Mouse (Mus musculus) heart, adult 2 months (tissue): Measurements from ENCODE around the gene Ppp1r12b. TPM values are rescaled to one million over a fixed set of nuclear protein-coding genes. Genes with fewer than 3 reads are reported as not detected.

ENCODE experiments used
- DNase-seq, 2 experiments: peaks; one replicate each; pipeline ENCODE4 v3.0.0; 2021
- H3K27ac ChIP-seq: fragments of 200-600 bp; 2 replicates; pipeline ENCODE4 v1.8.1; 2022
- H3K27me3 ChIP-seq: fragments of 200-500 bp; 2 replicates; pipeline ENCODE4 v1.6.1; 2012; ENCODE audit warnings: mild to moderate bottlenecking, low read length, inconsistent platforms, mixed read lengths; ENCODE audit not compliant: control insufficient read depth, insufficient read depth
- H3K36me3 ChIP-seq: fragments of 200-500 bp; 2 replicates; pipeline ENCODE4 v1.6.1; 2012; ENCODE audit warnings: low read length, inconsistent platforms; ENCODE audit not compliant: control insufficient read depth, insufficient read depth
- H3K4me1 ChIP-seq: fragments of 200-500 bp; 2 replicates; pipeline ENCODE4 v1.6.1; 2011; ENCODE audit warnings: low read length; ENCODE audit not compliant: control insufficient read depth, insufficient read depth
- H3K4me3 ChIP-seq: fragments of 200-600 bp; 2 replicates; pipeline ENCODE4 v1.8.1; 2022
- H3K79me2 ChIP-seq: fragments of 200-500 bp; replicated peaks from 2 replicates; pipeline ENCODE4 v1.6.1; 2012; ENCODE audit warnings: mild to moderate bottlenecking, inconsistent platforms, low read length, moderate library complexity, mixed read lengths; ENCODE audit not compliant: control insufficient read depth, insufficient read depth
- H3K9ac ChIP-seq: fragments of 200-500 bp; 2 replicates; pipeline ENCODE4 v1.6.1; 2012; ENCODE audit warnings: low read depth, mild to moderate bottlenecking, control low read depth, inconsistent platforms, low read length, mixed read lengths
- CTCF ChIP-seq: fragments of 200-600 bp; IDR thresholded peaks from 2 replicates; pipeline ENCODE4 v1.8.1; 2022; ENCODE audit warnings: antibody characterized with exemption, mild to moderate bottlenecking, moderate library complexity
- EP300 ChIP-seq: fragments of 200-500 bp; IDR thresholded peaks from 2 replicates; pipeline ENCODE4 v1.6.1; 2011; ENCODE audit warnings: low read depth, low read length, control low read depth; ENCODE audit not compliant: insufficient read depth
- POLR2A ChIP-seq: fragments of 200-500 bp; IDR thresholded peaks from 2 replicates; pipeline ENCODE4 v1.6.1; 2011; ENCODE audit warnings: mild to moderate bottlenecking, low read depth, low read length, control low read depth; ENCODE audit not compliant: insufficient read depth
- WGBS: fragments of 180-500 bp; shearing (Covaris S2); methylation state at CpG from one replicate; pipeline ENCODE4 v1.1.7; 2018; 5-methylcytosine and 5-hydroxymethylcytosine counted together
- intact Hi-C: fragments of 180-260 bp; cut with DNase I; formaldehyde crosslinking; loops from one replicate; pipeline ENCODE4 v1.15.1; 2025
- polyA plus RNA-seq: library from polyadenylated mRNA; depleted of rRNA; stranded (reverse); fragments of >200 nt; gene quantifications from 2 replicates; pipeline ENCODE4 v1.2.3, GENCODE M21; 2012
- total RNA-seq, 2 experiments: library from RNA; stranded (reverse); gene quantifications; 2 replicates each; pipeline ENCODE4 v1.2.3; 2021

Gene Ppp1r12b
- total and polyA plus RNA-seq, 3 experiments: 55.4 to 161 (median 150) TPM

- no peaks in the 10 kb centered on the region for H3K27me3 ChIP-seq
- no peaks in the 10 kb centered on the region for H3K79me2 ChIP-seq
- intact Hi-C loops: no loop called here
- no peak for TF ChIP-seq CTCF
- no peak for TF ChIP-seq POLR2A
- TF ChIP-seq EP300: no peak
- 65% methylated on average over 7 of the region's 7 CpGs for WGBS
- peaks cover 16% of the 10 kb centered on the region for H3K36me3 ChIP-seq
- peaks cover 6% of the 10 kb centered on the region; the same call in 1 of the 2 replicates for H3K4me1 ChIP-seq
- no peak overlapping the region for H3K4me3 ChIP-seq
- no peak overlapping the region; the same call in 1 of the 2 replicates for H3K9ac ChIP-seq
- peak overlapping the region; percentile 55 for H3K27ac ChIP-seq
- no peak for DNase-seq
These were observed 131.9 kb downstream of the Ppp1r12b start for GRCm38 (mm10) chr1:134823842-134824241.

- DNase-seq: peak; percentile 35 to 64
- Histone ChIP-seq H3K4me1 (peaks cover 6% of the 10 kb centered on the region; the same call in 1 of the 2 replicates), H3K36me3 (peaks cover 16% of the 10 kb centered on the region), H3K27me3 (no peaks in the 10 kb centered on the region), H3K9ac (no peak overlapping the region), H3K27ac (peak overlapping the region; percentile 55), H3K79me2 (no peaks in the 10 kb centered on the region), H3K4me3 (no peak overlapping the region)
- TF ChIP-seq POLR2A: 0 out of 2 replicates have a peak, but pooled peaks have one; percentile 10
- TF ChIP-seq EP300: 0 out of 2 replicates have a peak, but pooled peaks have one; percentile 48
- peak; percentile 29 for TF ChIP-seq CTCF
- WGBS: 45% methylated on average over 8 of the region's 8 CpGs
- intact Hi-C loops: no loop called here
These were observed 132.4 kb downstream of the Ppp1r12b start for GRCm38 (mm10) chr1:134823323-134823722.

- WGBS: 83% methylated on average over 3 of the region's 3 CpGs
- intact Hi-C loops: no loop called here
- peaks cover 7% of the 10 kb centered on the region; the same call in 1 of the 2 replicates for H3K4me1 ChIP-seq
These were observed 134.9 kb downstream of the Ppp1r12b start for GRCm38 (mm10) chr1:134820882-134821281.

GRCm38 (mm10) chr1:134819196-134819595, 136.5 kb downstream of the Ppp1r12b start:
- 77% methylated on average over 11 of the region's 11 CpGs for WGBS
- no peak for DNase-seq
- no peaks in the 10 kb centered on the region for H3K27me3 ChIP-seq
- peaks cover 8% of the 10 kb centered on the region; the same call in 1 of the 2 replicates for H3K4me1 ChIP-seq
- intact Hi-C loops: no loop called here
- H3K36me3 ChIP-seq: peaks cover 17% of the 10 kb centered on the region
- H3K4me3 ChIP-seq: no peak overlapping the region
- no peak overlapping the region for H3K27ac ChIP-seq
- no peaks in the 10 kb centered on the region for H3K79me2 ChIP-seq
- no peak overlapping the region for H3K9ac ChIP-seq
- TF ChIP-seq POLR2A (no peak), EP300 (no peak), CTCF (no peak)

More at GRCm38 (mm10) chr1:134820882-134821281, 134.9 kb downstream of the Ppp1r12b start:
- DNase-seq: no peak
- Histone ChIP-seq H3K9ac (no peak overlapping the region), H3K27me3 (no peaks in the 10 kb centered on the region), H3K27ac (no peak overlapping the region), H3K36me3 (peaks cover 21% of the 10 kb centered on the region), H3K4me3 (no peak overlapping the region), H3K79me2 (no peaks in the 10 kb centered on the region)
- no peak for TF ChIP-seq EP300
- no peak for TF ChIP-seq CTCF
- TF ChIP-seq POLR2A: no peak

GRCm38 (mm10) chr1:134818716-134819115, 137.0 kb downstream of the Ppp1r12b start:
- Histone ChIP-seq H3K36me3 (peaks cover 12% of the 10 kb centered on the region), H3K4me3 (no peak overlapping the region), H3K4me1 (peaks cover 6% of the 10 kb centered on the region; the same call in 1 of the 2 replicates), H3K9ac (no peak overlapping the region), H3K79me2 (no peaks in the 10 kb centered on the region), H3K27me3 (no peaks in the 10 kb centered on the region), H3K27ac (no peak overlapping the region)
- intact Hi-C loops: no loop called here
- WGBS: 84% methylated on average over 3 of the region's 3 CpGs
- TF ChIP-seq POLR2A: no peak
- TF ChIP-seq CTCF: no peak
- no peak for TF ChIP-seq EP300
- DNase-seq: no peak

- DNase-seq: no peak
- Histone ChIP-seq H3K27ac (no peak overlapping the region), H3K36me3 (peaks cover 12% of the 10 kb centered on the region), H3K4me1 (peaks cover 6% of the 10 kb centered on the region; the same call in 1 of the 2 replicates), H3K4me3 (no peak overlapping the region), H3K27me3 (no peaks in the 10 kb centered on the region), H3K79me2 (no peaks in the 10 kb centered on the region), H3K9ac (no peak overlapping the region)
- 92% methylated on average over 6 of the region's 6 CpGs for WGBS
- TF ChIP-seq CTCF (no peak), POLR2A (no peak), EP300 (no peak)
- intact Hi-C loops: no loop called here
These were observed 137.7 kb downstream of the Ppp1r12b start for GRCm38 (mm10) chr1:134817916-134818595.
